Mouse (Mus musculus) cerebellum, postnatal 14 days (tissue): Measurements from ENCODE around the gene Mad2l2.

Experiments used
- DNase-seq, 2 experiments: peaks; one replicate each; pipeline ENCODE4 v3.0.0; 2021; ENCODE audit warnings: mixed read lengths in 2 of 2

The Mad2l2 gene

GRCm38 (mm10) chr4:148130133-148130532 lies at the start of gene Mad2l2:
Gene Mad2l2, plus strand, starts transcription at chr4:148130384.
- DNase-seq: no peak

- DNase-seq: peak; percentile 76
Observed at GRCm38 (mm10) chr4:148080597-148080973, 49.6 kb upstream of the Mad2l2 start.

GRCm38 (mm10) chr4:148081201-148081600 lies 49.0 kb upstream of the Mad2l2 start:
- peak in 1 of 2 experiments; percentile 38 for DNase-seq

GRCm38 (mm10) chr4:148082257-148083044 lies 47.7 kb upstream of the Mad2l2 start:
- DNase-seq: peak; percentile 73 to 87

- DNase-seq: no peak
Observed at GRCm38 (mm10) chr4:148083176-148083899, 46.8 kb upstream of the Mad2l2 start.

GRCm38 (mm10) chr4:148084261-148084714 lies 45.9 kb upstream of the Mad2l2 start:
- DNase-seq: no peak

- no peak for DNase-seq
Observed at GRCm38 (mm10) chr4:148085131-148085906, 44.9 kb upstream of the Mad2l2 start.

GRCm38 (mm10) chr4:148085907-148086305 lies 44.3 kb upstream of the Mad2l2 start:
- DNase-seq: no peak

GRCm38 (mm10) chr4:148087091-148087906 lies 42.9 kb upstream of the Mad2l2 start:
- DNase-seq: no peak

- DNase-seq: peak; percentile 95 to 97
Observed at GRCm38 (mm10) chr4:148087907-148088527, 42.2 kb upstream of the Mad2l2 start, which contains the start of gene Agtrap. Gene Agtrap, minus strand, starts transcription at chr4:148088031.

- no peak for DNase-seq
Observed at GRCm38 (mm10) chr4:148089166-148089565, 41.0 kb upstream of the Mad2l2 start.

- no peak for DNase-seq
Observed at GRCm38 (mm10) chr4:148091181-148091580, 39.0 kb upstream of the Mad2l2 start.

GRCm38 (mm10) chr4:148092551-148093271 lies 37.5 kb upstream of the Mad2l2 start:
- DNase-seq: no peak

- DNase-seq: peak in 1 of 2 experiments; percentile 62
Observed at GRCm38 (mm10) chr4:148094161-148094560, 36.0 kb upstream of the Mad2l2 start.

GRCm38 (mm10) chr4:148095081-148095480 lies 35.1 kb upstream of the Mad2l2 start:
- no peak for DNase-seq

GRCm38 (mm10) chr4:148097936-148098335 lies 32.2 kb upstream of the Mad2l2 start:
- DNase-seq: no peak

GRCm38 (mm10) chr4:148098666-148099065 lies 31.5 kb upstream of the Mad2l2 start:
- DNase-seq: no peak

- peak; percentile 83 to 85 for DNase-seq
Observed at GRCm38 (mm10) chr4:148101801-148102527, 28.2 kb upstream of the Mad2l2 start.

- no peak for DNase-seq
Observed at GRCm38 (mm10) chr4:148104146-148104545, 26.0 kb upstream of the Mad2l2 start.

GRCm38 (mm10) chr4:148107621-148108291 lies 22.4 kb upstream of the Mad2l2 start:
- peak; percentile 66 to 76 for DNase-seq
